Mouse (Mus musculus) MEL (cell line): ENCODE measurements around the gene Rpl36al.

ENCODE experiments used
- BHLHE40 ChIP-seq: IDR thresholded peaks from 2 replicates; pipeline ENCODE4 v1.6.1; 2012; ENCODE audit warnings: low read depth, mild to moderate bottlenecking, inconsistent platforms, low read length, improper control_type of control experiment, borderline replicate concordance
- CTCF ChIP-seq, 3 experiments: IDR thresholded peaks in 2 of 3; conservative IDR thresholded peaks in 1 of 3; 2 replicates each; pipeline ENCODE4 v1.5.1; 2011 to 2012; ENCODE audit warnings: low read length in 3 of 3, low read depth in 2 of 3, mild to moderate bottlenecking in 2 of 3, improper control_type of control experiment in 1 of 3, inconsistent platforms in 1 of 3, mixed read lengths in 1 of 3, moderate library complexity in 1 of 3; ENCODE audit not compliant: control insufficient read depth in 1 of 3, insufficient read depth in 1 of 3, poor library complexity in 1 of 3, severe bottlenecking in 1 of 3
- E2F4 ChIP-seq: IDR thresholded peaks from 2 replicates; pipeline ENCODE4 v1.6.1; 2011; ENCODE audit warnings: low read depth, low read length, improper control_type of control experiment, borderline replicate concordance
- GATA1 ChIP-seq: IDR thresholded peaks from 2 replicates; pipeline ENCODE4 v1.6.1; 2011; ENCODE audit warnings: low read depth, low read length, improper control_type of control experiment
- HCFC1 ChIP-seq: IDR thresholded peaks from 2 replicates; pipeline ENCODE4 v1.6.1; 2012; ENCODE audit warnings: low read depth, mild to moderate bottlenecking, inconsistent platforms, low read length, improper control_type of control experiment, moderate library complexity
- JUND ChIP-seq: IDR thresholded peaks from 2 replicates; pipeline ENCODE4 v1.6.1; 2011; ENCODE audit warnings: low read depth, mild to moderate bottlenecking, improper control_type of control experiment, low read length
- MYC ChIP-seq: IDR thresholded peaks from 2 replicates; pipeline ENCODE4 v1.6.1; 2011; ENCODE audit warnings: low read depth, mild to moderate bottlenecking, low read length, improper control_type of control experiment, moderate library complexity
- NRF1 ChIP-seq: IDR thresholded peaks from 2 replicates; pipeline ENCODE4 v1.6.1; 2014; ENCODE audit warnings: low read depth, mild to moderate bottlenecking, inconsistent platforms, low read length, improper control_type of control experiment, moderate library complexity; ENCODE audit not compliant: poor library complexity, insufficient read depth, severe bottlenecking
- POLR2A ChIP-seq, 2 experiments: IDR thresholded peaks; 2 replicates each; pipeline ENCODE4 v1.6.1; 2011 to 2012; ENCODE audit warnings: low read length in 2 of 2, mild to moderate bottlenecking in 2 of 2, control low read depth in 1 of 2, improper control_type of control experiment in 1 of 2, low read depth in 1 of 2, moderate library complexity in 1 of 2; ENCODE audit not compliant: control insufficient read depth in 1 of 2, insufficient read depth in 1 of 2, poor library complexity in 1 of 2
- POLR2AphosphoS2 ChIP-seq: IDR thresholded peaks from 2 replicates; pipeline ENCODE4 v1.6.1; 2011; ENCODE audit warnings: low read length, improper control_type of control experiment
- TAL1 ChIP-seq: IDR thresholded peaks from 2 replicates; pipeline ENCODE4 v1.6.1; 2012; ENCODE audit warnings: mild to moderate bottlenecking, inconsistent platforms, low read length, moderate library complexity, mixed read lengths
- USF1 ChIP-seq: IDR thresholded peaks from 2 replicates; pipeline ENCODE4 v1.6.1; 2014; ENCODE audit warnings: low read depth, mild to moderate bottlenecking, inconsistent platforms, low read length, improper control_type of control experiment, moderate library complexity
- USF2 ChIP-seq, 2 experiments: IDR thresholded peaks; 2 replicates each; pipeline ENCODE4 v1.6.1; 2011 to 2012; ENCODE audit warnings: improper control_type of control experiment in 2 of 2, low read length in 2 of 2, borderline replicate concordance in 1 of 2, inconsistent platforms in 1 of 2, low read depth in 1 of 2, mild to moderate bottlenecking in 1 of 2; ENCODE audit not compliant: insufficient read depth in 1 of 2

GRCm38 (mm10) chr12:69192637-69193036 is 8.8 kb upstream of the Rpl36al start:
- TF ChIP-seq GATA1 = no peak
- no peak for TF ChIP-seq CTCF (IDR thresholded peaks at IDR 0.05 in 2 of 3, conservative IDR thresholded peaks at IDR 0.05 in 1 of 3; ENCODE audit: control insufficient read depth in 1 of 3, insufficient read depth in 1 of 3, low read depth in 2 of 3, low read length in 3 of 3, poor library complexity in 1 of 3, severe bottlenecking in 1 of 3)
- TF ChIP-seq USF2 (IDR thresholded peaks at IDR 0.05; ENCODE audit: borderline replicate concordance in 1 of 2, insufficient read depth in 1 of 2, low read depth in 1 of 2, low read length in 2 of 2) = no peak
- TF ChIP-seq JUND = no peak
- no peak for TF ChIP-seq POLR2A (IDR thresholded peaks at IDR 0.05; ENCODE audit: control insufficient read depth in 1 of 2, insufficient read depth in 1 of 2, low read depth in 1 of 2, low read length in 2 of 2, poor library complexity in 1 of 2)
- TF ChIP-seq NRF1 = no peak
- TF ChIP-seq MYC = no peak
- TF ChIP-seq TAL1 = no peak
- TF ChIP-seq USF1 = no peak
- no peak for TF ChIP-seq POLR2AphosphoS2
- TF ChIP-seq HCFC1 = no peak
- TF ChIP-seq E2F4 = no peak
- TF ChIP-seq BHLHE40 = no peak
